Mouse (Mus musculus) kidney, adult 18-20 months (tissue): ENCODE measurements around the gene Limd1.
A peak's percentile ranks its signal among the peaks of the same experiment; 100 is the strongest.

Experiments
- DNase-seq: peaks from one replicate; pipeline ENCODE4 v3.0.0; 2021

The Limd1 gene

GRCm38 (mm10) chr9:123484830-123485229 is 6.3 kb downstream of the Limd1 start:
- DNase-seq, result no peak

GRCm38 (mm10) chr9:123485561-123485960 is 7.1 kb downstream of the Limd1 start:
- no peak for DNase-seq

- DNase-seq, result no peak
Measured at GRCm38 (mm10) chr9:123486635-123487034, 8.1 kb downstream of the Limd1 start.

GRCm38 (mm10) chr9:123489073-123489472 is 10.6 kb downstream of the Limd1 start:
- no peak for DNase-seq

GRCm38 (mm10) chr9:123489727-123490343 is 11.3 kb downstream of the Limd1 start:
- DNase-seq, result no peak

GRCm38 (mm10) chr9:123490930-123491329 is 12.4 kb downstream of the Limd1 start:
- no peak for DNase-seq

GRCm38 (mm10) chr9:123491917-123492585 is 13.5 kb downstream of the Limd1 start:
- DNase-seq, result peak; percentile 52

- no peak for DNase-seq
Measured at GRCm38 (mm10) chr9:123496665-123497064, 18.2 kb downstream of the Limd1 start.

- no peak for DNase-seq
Measured at GRCm38 (mm10) chr9:123497906-123498305, 19.4 kb downstream of the Limd1 start.

GRCm38 (mm10) chr9:123500480-123500879 is 22.0 kb downstream of the Limd1 start:
- DNase-seq, result no peak

- no peak for DNase-seq
Measured at GRCm38 (mm10) chr9:123503171-123503834, 24.8 kb downstream of the Limd1 start.

GRCm38 (mm10) chr9:123504325-123504724 is 25.8 kb downstream of the Limd1 start:
- peak; percentile 64 for DNase-seq

- DNase-seq, result peak; percentile 50
Measured at GRCm38 (mm10) chr9:123505598-123505997, 27.1 kb downstream of the Limd1 start.

- DNase-seq, result no peak
Measured at GRCm38 (mm10) chr9:123506270-123507146, 28.0 kb downstream of the Limd1 start.

- DNase-seq, result no peak
Measured at GRCm38 (mm10) chr9:123507380-123507779, 28.9 kb downstream of the Limd1 start.

GRCm38 (mm10) chr9:123508986-123509385 is 30.5 kb downstream of the Limd1 start:
- DNase-seq, result no peak

- peak; percentile 52 for DNase-seq
Measured at GRCm38 (mm10) chr9:123509638-123510604, 31.4 kb downstream of the Limd1 start.

GRCm38 (mm10) chr9:123510926-123511325 is 32.4 kb downstream of the Limd1 start:
- DNase-seq, result peak; percentile 18

GRCm38 (mm10) chr9:123512482-123512881 is 34.0 kb downstream of the Limd1 start:
- DNase-seq, result no peak

- DNase-seq, result no peak
Measured at GRCm38 (mm10) chr9:123515087-123515486, 36.6 kb downstream of the Limd1 start.

GRCm38 (mm10) chr9:123516641-123517385 is 38.3 kb downstream of the Limd1 start:
- DNase-seq, result no peak
